Mouse (Mus musculus) olfactory bulb, adult 2 months (tissue): ENCODE measurements around the gene Ndufa6.

Experiments used
- CTCF ChIP-seq: fragments of 200-500 bp; IDR thresholded peaks from 2 replicates; pipeline ENCODE4 v1.5.1; 2012; ENCODE audit warnings: low read depth, mild to moderate bottlenecking, low read length, moderate library complexity; ENCODE audit not compliant: insufficient read depth
- POLR2A ChIP-seq: fragments of 200-500 bp; IDR thresholded peaks from 2 replicates; pipeline ENCODE4 v1.6.1; 2012; ENCODE audit warnings: mild to moderate bottlenecking, low read depth, low read length, moderate library complexity; ENCODE audit not compliant: insufficient read depth

DNA sequence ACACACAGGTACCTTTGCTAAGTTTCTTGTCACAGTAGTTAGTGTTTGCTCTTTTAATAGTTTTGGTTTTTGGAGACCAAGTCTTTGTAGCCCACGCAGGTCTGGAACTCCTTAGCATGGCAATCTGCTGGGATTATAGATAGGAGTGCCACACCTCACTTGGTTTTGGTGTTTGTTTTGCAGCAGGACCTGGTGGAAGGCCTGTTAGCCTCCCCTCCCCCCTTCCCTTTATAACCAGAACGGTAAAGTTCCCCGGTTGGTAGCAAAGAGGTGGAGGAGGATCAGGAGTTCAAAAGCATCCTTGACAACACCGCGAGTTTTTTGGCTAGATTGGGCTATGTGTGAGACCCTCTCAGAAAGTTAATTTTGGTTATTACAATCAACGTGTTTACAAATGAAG, 9.2 kb downstream of the Ndufa6 start:
- TF ChIP-seq POLR2A (no peak), CTCF (no peak)
